Mouse (Mus musculus) lung, adult 2 months (tissue): Measurements from ENCODE around the gene Erp29. TPM values are rescaled to one million over a fixed set of nuclear protein-coding genes. Genes with fewer than 3 reads are reported as not detected.
A peak's percentile ranks its signal among the peaks of the same experiment; 100 is the strongest.
"Not testable (repeated sequence)": the region's sequence is repeated elsewhere in the genome, so short reads cannot be mapped to it uniquely, and the experiment has no call there.

Source experiments
- DNase-seq: peaks from one replicate; pipeline ENCODE4 v3.0.0; 2022
- H3K4me1 ChIP-seq: fragments of 200-500 bp; 2 replicates; pipeline ENCODE4 v1.6.1; 2011; ENCODE audit warnings: low read length; ENCODE audit not compliant: control insufficient read depth, insufficient read depth
- H3K4me3 ChIP-seq: fragments of 200-500 bp; replicated peaks from 2 replicates; pipeline ENCODE3; 2011; ENCODE audit warnings: low read depth, mild to moderate bottlenecking, control low read depth, low read length; ENCODE audit errors: extremely low read depth
- CTCF ChIP-seq: fragments of 200-500 bp; IDR thresholded peaks from 2 replicates; pipeline ENCODE4 v1.5.1; 2011; ENCODE audit warnings: mild to moderate bottlenecking, low read length, control low read depth; ENCODE audit not compliant: insufficient read depth
- POLR2A ChIP-seq: fragments of 200-500 bp; IDR thresholded peaks from 2 replicates; pipeline ENCODE4 v1.6.1; 2011; ENCODE audit warnings: low read depth, mild to moderate bottlenecking, control low read depth, low read length, borderline replicate concordance; ENCODE audit errors: extremely low read depth
- WGBS: fragments of 180-500 bp; shearing (Covaris S2); methylation state at CpG from one replicate; pipeline ENCODE4 v1.1.7; 2018; 5-methylcytosine and 5-hydroxymethylcytosine counted together
- polyA plus RNA-seq: library from polyadenylated mRNA; depleted of rRNA; stranded (reverse); fragments of >200 nt; gene quantifications from 2 replicates; pipeline ENCODE4 v1.2.3, GENCODE M21; 2012; rRNA removed

Gene Erp29
- polyA plus RNA-seq = 30.3 and 34.0 TPM in 2 replicates

DNA sequence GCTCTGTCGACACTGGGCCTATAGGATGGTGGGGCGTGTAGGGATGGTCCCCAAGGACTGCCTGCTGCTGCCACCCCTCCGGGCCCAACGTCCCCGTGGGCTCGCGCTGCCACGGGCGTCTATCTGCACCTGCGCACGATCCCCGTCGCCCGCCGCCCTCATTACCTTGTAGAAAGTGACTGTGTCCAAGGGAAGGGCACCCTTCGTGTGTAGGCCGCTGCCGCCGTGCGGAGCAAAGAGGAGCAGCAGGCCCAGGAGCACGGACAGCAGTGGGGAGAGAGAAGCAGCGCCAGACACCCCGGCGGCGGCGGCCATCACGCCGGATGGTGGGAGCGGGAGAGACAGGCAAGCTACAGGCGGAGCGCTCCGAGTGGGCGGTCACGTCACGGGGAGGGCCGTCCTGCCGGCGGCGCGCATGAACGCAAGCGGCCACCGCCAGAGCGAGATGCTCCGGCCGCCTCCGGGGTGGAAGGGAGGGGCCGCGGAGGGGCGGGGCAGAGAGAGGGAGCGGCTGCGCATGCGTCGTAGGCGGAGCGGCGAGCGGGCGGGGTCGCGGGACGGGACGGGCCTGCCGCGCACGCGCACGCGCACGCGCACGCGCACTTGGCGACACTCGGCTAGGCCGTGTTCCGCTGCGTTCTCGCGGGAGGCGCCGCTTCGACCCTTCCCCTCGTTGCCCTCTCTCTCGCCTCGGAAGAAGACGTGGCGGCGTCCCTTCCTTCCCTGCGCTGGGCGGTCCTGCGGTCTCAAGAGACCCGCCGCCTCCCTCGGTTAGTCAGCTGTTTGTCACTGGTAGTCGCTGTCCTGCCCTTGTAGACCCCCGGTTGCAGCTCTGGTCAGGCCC lies at the start of gene Erp29:
TSS of gene Erp29 (minus strand) at position 481 of the 844 bp plus-strand sequence.
- Histone ChIP-seq H3K4me1 (peaks cover 8% of the 10 kb centered on the region; the same call in 1 of the 2 replicates), H3K4me3 (peak within 1 kb of the TSS; percentile 99)
- under 1% methylated on average over 83 of the region's 97 CpGs for WGBS
- TF ChIP-seq CTCF (no peak), POLR2A (peak; percentile 99)
- peak; percentile 98 for DNase-seq

DNA sequence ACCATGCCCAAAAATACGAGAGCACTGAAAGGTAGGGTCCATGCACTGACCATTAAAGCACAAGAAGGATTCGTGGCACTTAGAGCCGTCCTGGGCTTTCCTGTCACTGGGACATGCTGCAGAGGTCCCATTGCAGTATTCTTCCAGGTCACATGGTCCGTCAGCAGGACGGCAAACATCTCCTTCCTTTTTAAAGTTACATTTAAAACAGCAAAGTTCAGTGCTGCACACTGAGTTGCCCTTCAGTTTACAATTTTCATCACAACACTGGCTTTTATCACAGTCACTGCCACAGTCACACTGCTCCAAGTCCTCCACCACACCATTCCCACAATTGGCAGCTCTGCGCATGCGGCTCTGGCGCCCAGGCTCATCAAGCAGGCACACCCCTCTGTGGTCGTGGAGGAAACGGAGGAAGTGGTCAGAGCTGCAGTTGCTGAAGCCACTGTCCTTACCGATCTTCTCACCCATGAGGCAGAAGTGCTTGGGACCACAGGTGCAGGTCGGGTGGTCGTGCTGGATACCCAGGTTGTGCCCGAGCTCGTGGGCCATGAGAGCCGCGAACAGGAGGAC lies 49.2 kb upstream of the Erp29 start:
- 53% methylated on average over 12 of the region's 17 CpGs for WGBS
- DNase-seq, H3K4me3 ChIP-seq, H3K4me1 ChIP-seq: not testable (repeated sequence)

DNA sequence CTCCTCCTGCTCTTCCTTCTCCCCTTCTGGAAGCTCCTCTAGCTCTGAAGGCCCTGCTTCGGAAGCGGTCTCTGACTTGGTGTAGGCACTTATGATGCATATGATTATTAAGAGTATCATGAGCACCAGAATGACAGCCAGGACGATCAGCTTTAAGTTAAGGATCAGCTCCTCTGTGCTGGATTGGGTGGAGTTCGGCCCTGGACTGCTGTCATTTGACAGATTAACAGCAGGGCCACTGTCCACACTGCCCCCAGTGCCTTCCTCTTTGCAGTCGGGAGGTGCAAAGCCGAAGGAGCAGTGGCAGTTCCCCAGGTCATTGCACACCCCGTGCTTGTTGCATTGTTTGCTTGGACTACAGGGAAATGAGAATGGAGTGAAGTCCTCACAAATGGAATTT lies 48.4 kb upstream of the Erp29 start:
- H3K4me3 ChIP-seq = no peak overlapping the region
- TF ChIP-seq POLR2A = no peak
- TF ChIP-seq CTCF = no peak
- DNase-seq = no peak
- no peaks in the 10 kb centered on the region for H3K4me1 ChIP-seq
- WGBS = 55% methylated on average over 7 of the region's 7 CpGs

DNA sequence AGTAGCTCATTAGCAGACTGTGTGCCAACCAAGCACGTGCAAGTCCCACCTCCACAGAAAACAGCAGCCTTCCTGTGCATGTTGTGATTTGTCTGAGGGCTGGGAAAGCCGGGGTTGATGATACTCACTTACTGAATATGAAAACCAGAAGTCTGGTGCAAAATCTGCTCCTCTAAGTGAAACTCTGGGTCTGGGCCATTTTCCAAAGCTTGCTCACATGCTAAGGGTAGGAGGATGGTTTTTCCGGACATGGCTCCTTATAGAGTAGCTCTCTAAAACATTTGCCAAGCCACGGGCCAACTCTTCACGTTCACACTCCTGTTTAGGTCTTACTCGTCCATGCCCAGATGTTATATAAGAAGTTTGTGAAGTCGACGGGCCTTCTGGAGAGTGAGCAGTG lies 41.0 kb upstream of the Erp29 start:
- no peak overlapping the region for H3K4me3 ChIP-seq
- DNase-seq = no peak
- TF ChIP-seq CTCF (no peak), POLR2A (no peak)
- H3K4me1 ChIP-seq = no peaks in the 10 kb centered on the region
- 63% methylated on average over 8 of the region's 8 CpGs for WGBS

DNA sequence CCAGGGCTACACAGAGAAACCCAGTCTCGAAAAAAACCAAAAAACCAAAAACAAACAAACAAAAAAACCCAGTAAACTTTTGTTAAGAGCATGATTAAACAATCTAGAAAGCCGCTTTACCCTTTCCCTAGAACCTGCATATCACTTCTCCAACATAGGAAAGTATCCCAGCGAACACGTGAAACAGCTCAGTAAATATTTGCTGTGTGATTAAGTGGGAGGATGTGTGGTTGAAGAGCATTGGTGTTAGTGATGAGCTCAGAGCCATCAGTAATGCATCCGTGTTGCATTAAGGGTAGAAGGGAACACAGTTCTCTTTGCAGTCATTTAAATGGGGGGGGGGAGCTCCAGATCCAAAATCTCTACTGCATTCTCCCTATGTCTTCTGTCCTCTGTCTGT lies 32.5 kb upstream of the Erp29 start:
- TF ChIP-seq CTCF (no peak), POLR2A (no peak)
- 61% methylated on average over 5 of the region's 5 CpGs for WGBS

DNA sequence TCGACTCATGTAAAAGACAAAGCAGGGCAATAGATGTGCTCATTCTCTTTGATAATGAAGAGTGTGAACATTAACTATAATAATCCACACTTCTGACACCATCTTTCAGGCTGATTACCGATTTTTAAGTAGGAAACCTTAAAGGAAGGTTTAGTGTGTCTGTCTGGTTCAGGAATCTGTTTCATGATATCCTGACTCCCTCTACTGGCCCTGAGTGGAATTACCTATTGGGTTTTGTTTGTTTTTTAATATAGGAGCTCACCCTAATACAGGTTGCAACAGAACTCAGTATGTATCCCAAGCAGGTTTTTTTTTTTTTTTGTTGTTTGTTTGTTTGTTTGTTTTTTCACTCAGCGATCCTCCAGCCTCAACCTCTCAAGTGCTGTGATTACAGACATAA lies 25.4 kb upstream of the Erp29 start:
- DNase-seq = no peak
- WGBS = 32% methylated on average over 3 of the region's 3 CpGs
- TF ChIP-seq CTCF (no peak), POLR2A (no peak)
- Histone ChIP-seq H3K4me3 (no peak overlapping the region), H3K4me1 (no peaks in the 10 kb centered on the region)

More for the DNA sequence above, 32.5 kb upstream of the Erp29 start:
- no peak for DNase-seq
- H3K4me1 ChIP-seq = no peaks in the 10 kb centered on the region
- no peak overlapping the region for H3K4me3 ChIP-seq

DNA sequence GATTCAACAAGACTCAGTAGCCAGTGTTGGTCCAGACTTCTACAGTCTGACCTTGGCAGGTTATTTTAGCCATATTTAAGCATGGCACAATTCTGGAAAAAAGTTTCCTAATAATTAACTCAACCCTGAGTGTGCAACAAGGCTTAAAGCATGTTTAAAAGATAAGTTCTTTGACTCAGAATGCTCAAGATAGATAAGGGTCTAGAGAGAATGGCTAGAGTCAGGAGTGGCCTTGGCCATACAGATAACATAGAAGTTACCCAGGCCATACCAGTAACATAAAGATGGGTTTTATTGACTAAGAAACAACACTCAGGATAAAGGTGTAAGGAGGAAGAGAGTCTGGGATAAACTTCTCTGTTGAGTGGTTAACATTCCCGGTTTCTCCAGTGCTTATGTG lies 23.7 kb upstream of the Erp29 start:
- TF ChIP-seq POLR2A (no peak), CTCF (no peak)
- Histone ChIP-seq H3K4me3 (no peak overlapping the region), H3K4me1 (no peaks in the 10 kb centered on the region)
- DNase-seq = no peak
- 50% methylated on average over 1 of the region's 1 CpGs for WGBS

DNA sequence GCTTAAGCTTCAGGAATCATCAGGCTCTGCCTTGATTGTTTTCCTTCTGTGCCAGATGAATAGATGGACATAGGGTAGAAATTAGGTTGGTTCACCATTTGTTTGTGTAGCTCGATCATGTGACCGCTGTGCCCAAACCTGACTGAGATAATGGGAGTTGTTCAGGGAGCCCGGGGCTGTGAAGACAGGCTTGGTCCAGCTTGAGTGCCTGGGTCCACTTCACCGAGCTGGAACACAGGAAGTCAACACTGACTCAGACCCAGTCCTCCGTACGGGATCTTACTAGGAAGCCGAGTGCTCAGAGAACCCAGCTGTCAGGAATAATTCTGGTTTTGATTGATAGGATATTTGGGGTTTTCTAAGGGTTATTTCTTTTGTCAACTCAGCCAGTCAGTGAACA lies 22.3 kb upstream of the Erp29 start:
- peak; percentile 30 for DNase-seq
- 46% methylated on average over 7 of the region's 7 CpGs for WGBS
- Histone ChIP-seq H3K4me1 (peaks cover 2% of the 10 kb centered on the region; the same call in 1 of the 2 replicates), H3K4me3 (no peak overlapping the region)
- TF ChIP-seq POLR2A = no peak
- TF ChIP-seq CTCF = no peak

DNA sequence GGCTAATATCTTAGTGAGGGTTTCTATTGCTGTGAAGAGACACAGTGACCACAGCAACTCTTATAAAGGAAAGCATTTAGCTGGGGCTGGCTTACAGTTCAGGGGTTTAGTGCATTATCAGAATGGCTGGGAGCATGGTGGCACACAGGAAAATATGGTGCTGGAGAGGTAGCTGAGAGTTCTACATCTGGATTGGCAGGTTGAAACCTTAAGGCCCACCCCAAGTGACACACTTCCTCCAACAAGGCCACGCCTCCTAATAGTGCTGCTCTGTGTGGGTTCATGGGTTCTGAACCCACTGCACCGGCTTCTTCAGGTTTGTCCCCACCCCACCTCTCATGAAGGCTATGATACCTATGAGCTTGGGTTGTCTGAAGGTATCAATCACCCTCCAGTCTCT lies 20.1 kb upstream of the Erp29 start:
- TF ChIP-seq CTCF = no peak
- TF ChIP-seq POLR2A = no peak
- 77% methylated on average over 2 of the region's 2 CpGs for WGBS

DNA sequence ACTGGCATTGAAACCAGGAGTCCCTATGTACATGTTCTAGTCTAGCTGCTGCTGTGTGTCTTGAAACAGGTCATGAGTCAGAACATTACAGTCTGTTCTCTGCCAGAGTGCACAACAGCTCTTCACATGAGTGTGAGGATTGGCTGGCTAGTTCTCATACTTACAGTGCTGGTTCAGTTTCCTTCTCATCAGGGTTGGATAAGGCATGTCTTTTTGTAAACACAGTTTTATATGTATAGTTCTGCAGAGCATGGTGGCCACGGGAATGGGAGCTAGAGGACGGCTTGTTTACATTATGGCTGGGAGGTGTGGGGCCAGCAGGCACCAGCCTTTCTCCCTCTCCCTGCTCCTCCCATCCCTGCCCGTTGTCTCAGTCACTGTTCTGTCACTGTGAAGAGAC lies 17.3 kb upstream of the Erp29 start:
- Histone ChIP-seq H3K4me1 (peaks cover 3% of the 10 kb centered on the region; the same call in 1 of the 2 replicates), H3K4me3 (no peak overlapping the region)
- no peak for DNase-seq
- 4% methylated on average over 3 of the region's 3 CpGs for WGBS
- TF ChIP-seq CTCF (no peak), POLR2A (no peak)

More for the DNA sequence above, 20.1 kb upstream of the Erp29 start:
- no peak for DNase-seq
- Histone ChIP-seq H3K4me1 (peaks cover 3% of the 10 kb centered on the region; the same call in 1 of the 2 replicates), H3K4me3 (no peak overlapping the region)
